Mouse (Mus musculus): ENCODE data around the gene Mbd3l2. TPM values are rescaled to one million over a fixed set of nuclear protein-coding genes. Genes with fewer than 3 reads are reported as not detected.

Gene Mbd3l2
- total RNA-seq (2023), result not detected

DNA sequence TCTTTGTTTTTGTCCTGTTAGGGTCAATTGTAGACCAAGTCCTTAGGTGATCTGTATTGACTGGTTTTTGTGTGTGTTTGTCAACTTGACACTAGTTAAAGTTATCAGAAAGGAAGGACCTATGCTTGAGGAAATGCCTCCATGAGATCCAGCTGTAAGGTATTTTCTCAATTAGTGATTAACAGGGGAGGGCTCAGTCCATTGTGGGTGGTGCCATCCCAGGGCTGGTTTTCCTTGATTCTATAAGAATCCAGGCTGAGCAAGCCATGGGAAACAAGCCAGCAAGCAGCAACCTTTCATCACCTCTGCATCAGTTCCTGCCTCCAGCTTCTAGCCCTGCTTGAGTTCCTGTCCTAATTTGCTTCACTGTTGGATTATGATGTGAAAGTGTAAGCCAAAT lies at the start of gene Mbd3l2:
Gene Mbd3l2 (plus strand): TSS at position 301 of the 400 bp plus-strand sequence.

DNA sequence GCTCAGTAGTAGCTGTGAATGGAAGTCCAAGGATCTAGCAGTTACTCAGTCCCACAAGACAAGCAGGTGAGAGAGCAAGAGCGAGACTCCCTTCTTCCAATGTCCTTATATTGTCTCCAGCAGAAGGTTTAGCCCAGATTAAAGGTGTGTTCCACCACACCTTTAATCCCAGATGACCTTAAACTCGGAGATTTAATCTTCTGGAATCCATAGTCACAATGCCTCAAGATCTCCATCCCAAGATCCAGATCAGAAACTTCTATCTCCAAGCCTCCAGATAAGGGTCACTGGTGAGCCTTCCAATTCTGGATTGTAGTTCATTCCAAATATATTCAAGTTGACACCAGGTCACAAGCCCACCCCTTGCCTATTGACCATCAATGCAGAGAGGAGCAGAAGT lies 27.6 kb upstream of the Mbd3l2 start, which contains the start of gene Naalad2:
Gene Naalad2 (minus strand): TSS at position 101 of the 400 bp plus-strand sequence.

DNA sequence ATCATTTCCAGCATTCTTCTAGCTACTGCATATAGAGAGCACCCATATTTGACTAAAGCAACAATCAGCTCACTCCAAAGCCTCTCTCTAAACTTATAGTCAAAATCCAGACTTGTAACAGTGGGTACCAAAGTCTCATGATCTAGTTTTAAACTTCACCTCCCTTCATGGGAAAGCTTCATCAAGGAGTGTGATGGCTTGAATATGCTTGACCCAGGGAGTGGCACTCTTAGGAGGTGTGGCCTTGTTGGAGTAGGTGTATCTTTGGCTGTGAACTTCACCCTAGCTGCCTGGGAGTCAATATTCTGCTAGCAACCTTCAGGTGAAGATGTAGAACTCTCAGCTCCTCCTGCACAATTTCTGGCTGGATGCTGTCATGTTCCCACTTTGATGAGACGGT lies 26.3 kb upstream of the Mbd3l2 start, which contains the start of gene Ubtfl1:
Gene Ubtfl1 (plus strand): TSS at position 301 of the 400 bp plus-strand sequence.

DNA sequence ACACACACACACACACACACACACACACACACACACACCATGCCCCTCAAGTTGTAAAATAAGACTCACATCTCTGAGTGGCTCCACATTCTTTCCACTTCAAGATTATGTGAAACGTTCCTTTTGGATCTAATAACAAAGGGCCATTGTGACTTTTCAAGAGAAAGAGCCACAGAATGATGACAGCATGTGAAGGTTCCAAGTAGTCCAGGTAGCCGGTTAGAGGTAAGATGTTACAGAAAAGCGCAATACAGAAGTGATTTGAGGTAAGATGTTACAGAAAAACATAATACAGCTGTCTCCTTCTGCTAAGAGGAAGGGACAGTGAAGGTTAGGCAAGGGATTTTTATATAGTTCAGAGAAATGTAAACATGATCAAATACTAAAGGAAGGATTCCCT lies 47.7 kb downstream of the Mbd3l2 start, which contains the start of the genes Zfp558 and Mbd3l1:
Gene Zfp558 (minus strand): TSS at position 101 of the 400 bp plus-strand sequence.
Gene Mbd3l1 (plus strand): TSS at position 192 of the 400 bp plus-strand sequence.

Other genes with a start within 250 kb of the Mbd3l2 start
- gene Chordc1, start 138.5 kb upstream of the Mbd3l2 start, total RNA-seq (2023), result 106 TPM
- gene Naalad2, start 27.7 kb upstream of the Mbd3l2 start, total RNA-seq (2023), result not detected
- gene Ubtfl1, start 26.2 kb upstream of the Mbd3l2 start, total RNA-seq (2023), result not detected
- gene Zfp558, start 47.6 kb downstream of the Mbd3l2 start, total RNA-seq (2023), result 3.7 TPM
- gene Mbd3l1, start 47.7 kb downstream of the Mbd3l2 start, total RNA-seq (2023), result not detected
- gene Muc16, start 243.9 kb downstream of the Mbd3l2 start, total RNA-seq (2023), result 2.3 TPM